Mouse (Mus musculus) frontal cortex, adult 2 months (tissue): Measurements from ENCODE around the gene 2300003K06Rik. TPM values are rescaled to one million over a fixed set of nuclear protein-coding genes. Genes with fewer than 3 reads are reported as not detected.
"Not testable (repeated sequence)": the region's sequence is repeated elsewhere in the genome, so short reads cannot be mapped to it uniquely, and the experiment has no call there.

Experiments used
- DNase-seq, 2 experiments: peaks; one replicate each; pipeline ENCODE4 v3.0.0; 2022; ENCODE audit warnings: low spot score in 1 of 2; ENCODE audit errors: extremely low spot score in 1 of 2
- polyA plus RNA-seq: library from polyadenylated mRNA; depleted of rRNA; stranded (reverse); fragments of >200 nt; gene quantifications from 2 replicates; pipeline ENCODE4 v1.2.3, GENCODE M21; 2012; rRNA removed

2300003K06Rik gene
- not detected in 2 replicates for polyA plus RNA-seq

- DNase-seq, result no peak
Measured at GRCm38 (mm10) chr11:99837966-99838365, at the start of gene 2300003K06Rik. Gene 2300003K06Rik (minus strand): TSS chr11:99838066.

DNA sequence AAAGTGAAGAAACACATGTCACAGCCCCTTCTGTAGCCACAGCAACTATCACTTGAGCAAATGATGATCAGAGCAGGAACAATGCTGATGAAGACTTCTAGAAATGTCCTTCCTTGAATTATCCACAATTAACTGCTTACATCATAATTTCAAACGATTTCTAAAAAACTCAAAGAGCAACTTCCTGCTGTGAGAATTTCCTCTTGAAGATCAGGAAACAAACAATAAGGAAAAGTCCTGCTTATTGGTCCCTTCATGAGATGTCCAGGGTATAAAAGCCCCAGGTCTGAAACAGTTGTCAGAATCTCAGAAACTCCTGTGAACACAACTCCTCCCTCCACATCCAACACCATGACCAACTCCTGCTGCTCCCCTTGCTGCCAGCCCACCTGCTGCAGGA lies 41.0 kb upstream of the 2300003K06Rik start, which contains the start of gene Gm11567:
Gene Gm11567 (plus strand): TSS at position 301 of the 400 bp plus-strand sequence.
- DNase-seq, result not testable (repeated sequence)

GRCm38 (mm10) chr11:99873089-99873488 lies 35.2 kb upstream of the 2300003K06Rik start, which contains the start of gene Krtap9-1:
Gene Krtap9-1 (plus strand): TSS chr11:99873389.
- DNase-seq, result not testable (repeated sequence)

DNA sequence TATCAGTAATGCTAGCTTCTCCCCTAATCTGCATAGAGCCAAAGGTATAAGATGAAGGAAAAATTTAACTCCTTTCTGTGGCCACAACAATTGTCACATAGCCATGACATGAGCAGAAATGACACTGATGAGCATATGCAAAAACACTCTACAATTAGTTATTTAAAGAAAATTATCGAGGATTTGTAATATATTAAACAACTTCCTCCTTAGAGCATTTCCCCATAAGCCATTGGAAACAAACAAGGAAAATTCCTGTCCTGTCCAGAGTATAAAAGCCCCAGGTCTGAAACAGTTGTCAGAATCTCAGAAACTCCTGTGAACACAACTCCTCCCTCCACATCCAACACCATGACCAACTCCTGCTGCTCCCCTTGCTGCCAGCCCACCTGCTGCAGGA lies 26.3 kb upstream of the 2300003K06Rik start, which contains the start of gene Gm11559:
Gene Gm11559 (plus strand): TSS at position 301 of the 400 bp plus-strand sequence.
- not testable (repeated sequence) for DNase-seq

DNA sequence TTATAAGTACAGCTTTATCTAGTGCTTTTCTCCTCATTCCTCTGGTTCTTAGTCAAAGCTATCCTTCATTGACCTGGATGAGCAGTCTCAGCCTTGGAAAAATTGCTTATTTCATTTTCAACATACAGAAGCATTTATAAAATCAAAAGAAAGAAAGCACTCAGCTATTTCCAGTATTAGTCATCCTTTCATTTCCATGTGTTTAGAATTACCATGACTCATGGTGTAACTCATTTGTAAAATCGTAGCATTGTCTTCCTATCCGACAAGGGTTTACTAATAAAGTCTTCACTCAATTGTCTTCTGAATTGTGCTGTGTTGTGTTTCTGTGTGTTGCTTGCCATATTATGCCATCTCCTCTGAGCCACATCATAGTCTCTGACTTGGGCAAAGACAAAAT lies 20.9 kb upstream of the 2300003K06Rik start:
- DNase-seq, result peak in 1 of 2 experiments; percentile 4

- DNase-seq, result no peak
Measured at GRCm38 (mm10) chr11:99857617-99858016, 19.8 kb upstream of the 2300003K06Rik start, which contains the start of gene Gm11568. Gene Gm11568 (plus strand): TSS chr11:99857917.

DNA sequence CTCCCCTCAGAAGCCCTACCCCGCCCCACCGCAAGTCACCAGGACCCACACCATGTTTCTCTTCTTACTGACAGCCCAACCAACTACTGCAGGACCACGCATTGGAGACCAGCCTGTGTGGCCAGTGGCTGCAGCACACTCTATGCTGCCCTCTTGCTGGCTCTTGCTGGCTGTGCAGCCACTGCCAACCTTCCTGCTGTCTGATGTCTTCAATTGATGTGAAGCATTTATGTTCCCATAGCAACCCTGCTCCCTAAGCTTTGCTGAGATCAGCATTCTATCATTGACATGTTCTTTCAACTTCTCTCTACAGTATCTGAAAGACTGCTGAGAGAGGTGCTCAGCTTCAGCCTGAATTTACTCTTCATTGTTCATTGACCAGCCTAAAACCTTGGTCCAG lies 16.3 kb upstream of the 2300003K06Rik start:
- DNase-seq, result no peak

GRCm38 (mm10) chr11:99851508-99851907 lies 13.6 kb upstream of the 2300003K06Rik start, which contains the start of gene Krtap4-16:
Gene Krtap4-16 (minus strand): TSS chr11:99851608.
- DNase-seq, result no peak

- DNase-seq, result no peak
Measured at GRCm38 (mm10) chr11:99846746-99847145, 8.9 kb upstream of the 2300003K06Rik start.

DNA sequence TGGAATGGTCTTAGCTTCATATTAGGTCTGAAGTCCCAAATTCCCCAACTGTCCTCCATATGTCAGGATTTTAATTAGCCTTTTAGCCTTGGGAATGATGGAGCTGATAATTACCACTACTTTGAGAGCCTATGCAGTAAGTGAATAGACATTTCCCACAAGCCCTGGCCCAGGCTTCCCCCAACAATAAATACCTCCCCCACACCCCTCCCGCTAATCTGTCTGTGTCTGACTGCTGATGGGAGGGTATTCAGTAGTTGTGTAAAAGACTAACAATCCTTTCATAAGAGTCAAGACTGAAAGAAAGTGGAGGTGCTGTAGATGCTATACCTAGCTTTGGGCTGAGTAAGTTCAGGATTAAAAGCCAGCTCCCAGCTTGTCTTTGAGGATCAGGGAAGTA lies 4.3 kb upstream of the 2300003K06Rik start:
- no peak for DNase-seq

DNA sequence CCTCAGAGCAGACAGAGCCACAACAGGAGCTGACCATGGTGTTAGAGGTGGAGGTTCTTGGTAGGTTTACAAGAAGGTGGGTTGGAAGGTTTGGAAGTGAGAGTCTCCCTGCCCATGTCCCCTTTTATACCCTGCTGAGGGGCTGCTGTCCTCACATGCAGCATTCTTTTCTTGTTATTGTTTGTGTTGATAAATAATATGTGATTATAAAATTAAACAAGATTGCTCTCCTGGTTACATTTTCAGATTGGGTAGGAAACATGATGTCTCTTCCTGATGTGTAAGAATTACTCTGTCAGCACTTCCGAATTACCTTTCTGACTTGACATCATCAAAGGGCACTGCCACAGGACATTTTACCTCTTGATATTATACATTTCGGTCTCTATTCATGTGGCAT lies 22.3 kb downstream of the 2300003K06Rik start, which contains the start of gene Gm11564:
Gene Gm11564 (minus strand): TSS at position 101 of the 400 bp plus-strand sequence.
- not testable (repeated sequence) for DNase-seq

GRCm38 (mm10) chr11:99809792-99810191 lies 28.1 kb downstream of the 2300003K06Rik start, which contains the start of gene Krtap4-13:
Gene Krtap4-13 (minus strand): TSS chr11:99809892.
- not testable (repeated sequence) for DNase-seq

GRCm38 (mm10) chr11:99804346-99804745 lies 33.5 kb downstream of the 2300003K06Rik start, which contains the start of gene Gm11554:
Gene Gm11554 (minus strand): TSS chr11:99804446.
- not testable (repeated sequence) for DNase-seq

DNA sequence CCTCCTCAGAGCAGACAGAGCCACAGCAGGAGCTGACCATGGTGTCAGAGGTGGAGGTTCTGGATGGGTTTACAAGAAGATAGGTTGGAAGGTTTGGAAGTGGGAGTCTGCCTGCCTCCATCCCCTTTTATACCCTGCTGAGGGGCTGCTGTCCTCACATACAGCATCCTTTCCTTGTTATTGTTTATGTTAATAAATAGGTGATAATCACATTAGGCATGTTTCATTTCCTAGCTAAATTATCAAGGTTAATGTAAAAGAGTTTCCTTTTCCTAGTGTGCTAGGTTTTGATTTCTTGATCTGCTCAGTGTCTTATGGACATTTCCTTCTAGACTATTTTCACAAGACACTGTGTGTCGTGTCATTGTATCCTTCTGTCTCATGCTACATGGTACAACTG lies 39.0 kb downstream of the 2300003K06Rik start, which contains the start of gene Gm11569:
Gene Gm11569 (minus strand): TSS at position 101 of the 400 bp plus-strand sequence.
- DNase-seq, result not testable (repeated sequence)

DNA sequence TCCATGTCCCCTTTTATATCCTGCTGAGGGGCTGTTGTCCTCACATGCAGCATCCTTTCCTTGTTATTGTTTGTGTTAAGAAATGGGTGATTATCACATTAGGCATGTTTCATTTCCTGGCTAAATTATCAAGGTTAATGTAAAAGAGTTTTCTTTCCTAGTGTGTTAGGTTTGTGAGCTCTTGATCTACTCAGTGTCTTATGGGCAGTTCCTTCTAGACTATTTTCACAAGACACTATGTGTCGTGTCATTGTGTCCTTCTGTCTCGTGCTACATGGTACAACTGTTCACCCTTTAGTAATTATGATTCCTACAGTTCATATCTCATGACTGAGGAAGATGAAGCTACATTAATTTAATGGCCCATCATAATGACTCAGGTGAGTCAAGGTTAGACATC lies 44.5 kb downstream of the 2300003K06Rik start, which contains the start of gene Gm11596:
Gene Gm11596 (minus strand): TSS at position 101 of the 400 bp plus-strand sequence.
- no peak for DNase-seq

Other genes starting within 250 kb of the 2300003K06Rik start
- gene Krtap1-3, start 246.7 kb downstream of the 2300003K06Rik start, polyA plus RNA-seq, result not detected in 2 replicates
- gene Krtap9-3, start 240.0 kb downstream of the 2300003K06Rik start, polyA plus RNA-seq, result not detected in 2 replicates
- gene Gm11938, start 234.8 kb downstream of the 2300003K06Rik start, polyA plus RNA-seq, result not detected in 2 replicates
- not detected in 2 replicates for gene Gm11937, start 227.9 kb downstream of the 2300003K06Rik start, polyA plus RNA-seq
- gene Krtap2-4, start 223.2 kb downstream of the 2300003K06Rik start, polyA plus RNA-seq, result not detected in 2 replicates
- not detected in 2 replicates for gene Gm11562, start 217.6 kb downstream of the 2300003K06Rik start, polyA plus RNA-seq
- not detected in 2 replicates for gene Krtap4-1, start 209.8 kb downstream of the 2300003K06Rik start, polyA plus RNA-seq
- not detected in 2 replicates for gene Krtap4-2, start 203.0 kb downstream of the 2300003K06Rik start, polyA plus RNA-seq
- gene Krtap4-7, start 194.0 kb downstream of the 2300003K06Rik start, polyA plus RNA-seq, result not detected in 2 replicates
- not detected in 2 replicates for gene Gm11555, start 187.8 kb downstream of the 2300003K06Rik start, polyA plus RNA-seq
- gene Gm11563, start 179.1 kb downstream of the 2300003K06Rik start, polyA plus RNA-seq, result not detected in 2 replicates
- not detected in 2 replicates for gene Krtap4-6, start 172.1 kb downstream of the 2300003K06Rik start, polyA plus RNA-seq
- not detected in 2 replicates for gene Gm14190, start 147.3 kb downstream of the 2300003K06Rik start, polyA plus RNA-seq
- not detected in 2 replicates for gene Gm14180, start 103.8 kb downstream of the 2300003K06Rik start, polyA plus RNA-seq
- not detected in 2 replicates for gene Gm11595, start 65.2 kb downstream of the 2300003K06Rik start, polyA plus RNA-seq
- gene Krtap4-8, start 57.4 kb downstream of the 2300003K06Rik start, polyA plus RNA-seq, result not detected in 2 replicates
- not detected in 2 replicates for gene Krtap4-9, start 52.9 kb downstream of the 2300003K06Rik start, polyA plus RNA-seq
- gene Gm11596, start 44.6 kb downstream of the 2300003K06Rik start, polyA plus RNA-seq, result not detected in 2 replicates
- gene Gm11569, start 39.1 kb downstream of the 2300003K06Rik start, polyA plus RNA-seq, result not detected in 2 replicates
- not detected in 2 replicates for gene Gm11554, start 33.6 kb downstream of the 2300003K06Rik start, polyA plus RNA-seq
- not detected in 2 replicates for gene Krtap4-13, start 28.2 kb downstream of the 2300003K06Rik start, polyA plus RNA-seq
- not detected in 2 replicates for gene Gm11564, start 22.4 kb downstream of the 2300003K06Rik start, polyA plus RNA-seq
- gene Krtap4-16, start 13.5 kb upstream of the 2300003K06Rik start, polyA plus RNA-seq, result not detected in 2 replicates
- not detected in 2 replicates for gene Gm11568, start 19.9 kb upstream of the 2300003K06Rik start, polyA plus RNA-seq
- gene Gm11559, start 26.4 kb upstream of the 2300003K06Rik start, polyA plus RNA-seq, result not detected in 2 replicates
- not detected in 2 replicates for gene Krtap9-1, start 35.3 kb upstream of the 2300003K06Rik start, polyA plus RNA-seq
- not detected in 2 replicates for gene Gm11567, start 41.1 kb upstream of the 2300003K06Rik start, polyA plus RNA-seq
- gene Krtap31-1, start 69.9 kb upstream of the 2300003K06Rik start, polyA plus RNA-seq, result not detected in 2 replicates
- not detected in 2 replicates for gene Gm11565, start 76.7 kb upstream of the 2300003K06Rik start, polyA plus RNA-seq
- gene Krtap31-2, start 98.2 kb upstream of the 2300003K06Rik start, polyA plus RNA-seq, result not detected in 2 replicates
- gene Krtap9-5, start 110.4 kb upstream of the 2300003K06Rik start, polyA plus RNA-seq, result not detected in 2 replicates
- not detected in 2 replicates for gene Krtap29-1, start 141.0 kb upstream of the 2300003K06Rik start, polyA plus RNA-seq
- 0.08 TPM in 1 of 2 replicates, not detected in the other for gene Krtap16-1, start 148.5 kb upstream of the 2300003K06Rik start, polyA plus RNA-seq
- not detected in 2 replicates for gene Krtap17-1, start 155.9 kb upstream of the 2300003K06Rik start, polyA plus RNA-seq
- not detected in 2 replicates for gene Krt33a, start 178.1 kb upstream of the 2300003K06Rik start, polyA plus RNA-seq
- gene Krt33b, start 191.8 kb upstream of the 2300003K06Rik start, polyA plus RNA-seq, result not detected in 2 replicates
- not detected in 2 replicates for gene Krt34, start 203.5 kb upstream of the 2300003K06Rik start, polyA plus RNA-seq
- not detected in 2 replicates for gene Krt31, start 212.5 kb upstream of the 2300003K06Rik start, polyA plus RNA-seq